19 mouse cellular contexts compared by ENCODE assay signal in genomic region chr8:91961696-91962095, GRCm38 (mm10).
"Had no signal": no experiment of that assay in that cellular context is flagged by ENCODE, and none has a peak within 500 bp of the region (broad histone marks: within the 10 kb centered on the region; RNA-seq: fewer than 3 reads in every experiment).

No protein-coding gene starts in this region.

- H3K4me2 ChIP-seq: lung, embryonic 14.5 days; midbrain, embryonic 12.5 days; neural tube, embryonic 13.5 days; neural tube, embryonic 15.5 days had no signal

- H3K36me3 ChIP-seq: midbrain, embryonic 10.5 days; midbrain, embryonic 12.5 days; neural tube, embryonic 13.5 days; neural tube, embryonic 15.5 days had no signal

- H3K4me1 ChIP-seq: midbrain, embryonic 12.5 days; neural tube, embryonic 15.5 days had no signal

- H3K9me3 ChIP-seq: midbrain, embryonic 10.5 days; midbrain, embryonic 12.5 days; neural tube, embryonic 13.5 days; neural tube, embryonic 15.5 days had no signal

- H3K27ac ChIP-seq: midbrain, embryonic 10.5 days; midbrain, embryonic 12.5 days; neural tube, embryonic 13.5 days; neural tube, embryonic 15.5 days had no signal

- ATAC-seq: midbrain, embryonic 16.5 days had no signal

- DNase-seq: lung, adult 18-20 months; lung, embryonic 14.5 days; lung, postnatal 10 days; lung, postnatal 4 days; midbrain, embryonic 14.5 days; retina, postnatal 1 day; right cerebral cortex, adult 18-20 months; right cerebral cortex, postnatal 25 days; right cerebral cortex, postnatal 4 days; spleen, adult 18-20 months; thymus, adult 18-20 months; thymus, postnatal 14 days; thymus, postnatal 36 days had no signal

- H3K27me3 ChIP-seq: neural tube, embryonic 15.5 days had no signal

- H3K9ac ChIP-seq: lung, embryonic 14.5 days; midbrain, embryonic 12.5 days; neural tube, embryonic 13.5 days; neural tube, embryonic 15.5 days had no signal

- H3K4me3 ChIP-seq: midbrain, embryonic 10.5 days; midbrain, embryonic 12.5 days; myocyte; neural tube, embryonic 13.5 days; neural tube, embryonic 15.5 days had no signal
